Mouse (Mus musculus) liver, adult 10 weeks (tissue): Measurements from ENCODE around the gene Pear1. TPM values are rescaled to one million over a fixed set of nuclear protein-coding genes. Genes with fewer than 3 reads are reported as not detected.

Experiments used
- polyA plus RNA-seq: library from polyadenylated mRNA; stranded (reverse); fragments of 350-450 nt; fragmentation: Illumina TruSeq; extraction: RNeasy Lipid Tissue Mini Kit (QIAGEN cat#74804); gene quantifications from one replicate; pipeline ENCODE4 v1.2.3, GENCODE M21; 2014; ENCODE audit warnings: low read depth, low replicate concordance

The Pear1 gene
- polyA plus RNA-seq = 0.34 TPM

DNA sequence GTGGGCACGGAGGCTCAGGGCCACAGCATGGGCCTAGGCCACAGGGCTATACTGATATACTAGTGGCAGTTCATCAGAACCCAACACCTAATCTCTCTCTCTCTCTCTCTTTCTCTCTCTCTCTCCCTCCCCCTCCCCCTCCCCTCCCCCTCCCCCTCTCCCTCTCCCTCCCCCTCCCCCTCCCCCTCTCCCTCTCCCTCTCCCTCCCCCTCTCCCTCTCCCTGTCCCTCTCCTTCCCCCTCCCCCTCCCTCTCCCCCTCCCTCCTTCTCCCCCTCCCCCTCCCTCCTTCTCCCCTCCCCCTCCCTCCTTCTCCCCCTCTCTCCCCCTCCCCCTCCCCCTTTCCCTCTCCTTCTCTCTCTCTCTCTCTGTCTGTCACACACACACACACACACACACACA lies at the start of gene Pear1:
Gene Pear1 (minus strand): TSS at position 101 of the 400 bp plus-strand sequence.

DNA sequence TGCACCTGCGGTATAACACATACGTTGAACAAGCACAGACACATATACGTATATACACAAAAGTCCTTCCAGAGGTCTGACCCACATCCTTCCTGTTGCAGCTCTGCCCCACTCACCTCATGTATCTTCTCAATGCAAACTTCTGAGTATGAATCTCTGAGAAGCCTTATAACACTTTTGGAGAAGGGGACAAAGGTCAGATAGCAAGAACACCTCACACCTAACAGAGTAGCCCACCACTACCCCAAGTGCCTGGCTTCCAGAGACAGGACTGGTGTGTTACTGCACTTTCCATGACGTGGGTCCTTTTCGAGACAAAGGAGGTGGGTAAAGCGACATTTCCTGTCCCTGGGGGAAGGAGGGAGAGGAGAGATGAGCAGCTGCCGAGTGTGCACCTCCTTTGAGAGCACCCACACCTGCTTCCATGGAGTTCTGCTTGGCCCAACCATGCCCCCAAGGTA lies 22.6 kb upstream of the Pear1 start, which contains the start of gene Sh2d2a:
Gene Sh2d2a (plus strand): TSS at position 106 of the 461 bp plus-strand sequence.

DNA sequence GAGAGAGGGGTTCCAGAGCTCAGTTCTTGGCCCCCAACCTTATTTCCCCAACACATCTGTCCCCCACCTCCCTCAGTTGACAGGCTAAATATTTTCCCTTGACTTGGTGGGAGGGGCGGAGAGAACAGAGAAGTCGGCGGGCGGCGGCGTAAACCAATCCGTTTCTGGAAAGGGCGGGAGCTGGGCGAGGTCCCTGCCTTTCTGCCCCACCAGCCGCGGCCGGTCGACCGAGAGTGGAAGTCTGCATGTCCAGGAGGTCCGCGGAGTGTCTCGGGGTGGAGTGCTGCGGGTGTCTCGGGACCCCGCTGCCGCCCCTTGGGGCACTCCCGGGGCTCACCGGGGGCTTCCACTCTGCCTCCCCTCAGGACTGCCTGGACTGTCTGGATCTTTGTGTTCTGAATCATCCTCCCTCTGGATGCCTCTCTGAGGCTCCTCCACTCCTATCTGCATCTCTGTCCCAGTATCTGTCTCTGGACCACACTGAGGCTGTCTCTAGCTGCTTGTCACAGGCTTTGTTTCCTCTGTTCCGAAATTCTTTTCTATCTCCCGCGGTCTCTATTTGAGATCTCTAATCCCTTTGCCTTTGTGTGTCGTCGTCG lies 27.3 kb downstream of the Pear1 start, which contains the start of gene Insrr:
Gene Insrr (plus strand): TSS at position 216 of the 599 bp plus-strand sequence.

DNA sequence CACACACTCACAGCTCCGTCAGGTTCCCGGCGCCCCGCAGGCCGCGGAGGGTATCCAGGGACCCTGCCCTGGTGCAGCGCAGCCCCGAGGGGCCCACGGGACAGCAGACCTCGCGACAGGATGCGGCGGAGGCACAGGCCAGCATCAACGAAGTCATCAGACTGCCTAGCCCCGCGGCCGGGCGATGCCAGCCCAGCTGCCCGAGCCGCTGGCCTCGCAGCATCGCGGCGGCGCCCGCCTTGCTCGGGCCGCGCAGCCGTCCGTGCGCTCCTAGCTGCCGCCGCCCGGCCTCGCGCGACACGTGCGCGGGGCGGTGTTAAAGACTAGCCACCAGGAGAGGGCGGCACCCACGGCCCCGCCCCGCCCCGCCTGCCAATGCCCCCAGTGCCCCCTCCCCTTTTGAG lies 29.2 kb downstream of the Pear1 start, which contains the start of gene Ntrk1:
Gene Ntrk1 (minus strand): TSS at position 241 of the 404 bp plus-strand sequence.

DNA sequence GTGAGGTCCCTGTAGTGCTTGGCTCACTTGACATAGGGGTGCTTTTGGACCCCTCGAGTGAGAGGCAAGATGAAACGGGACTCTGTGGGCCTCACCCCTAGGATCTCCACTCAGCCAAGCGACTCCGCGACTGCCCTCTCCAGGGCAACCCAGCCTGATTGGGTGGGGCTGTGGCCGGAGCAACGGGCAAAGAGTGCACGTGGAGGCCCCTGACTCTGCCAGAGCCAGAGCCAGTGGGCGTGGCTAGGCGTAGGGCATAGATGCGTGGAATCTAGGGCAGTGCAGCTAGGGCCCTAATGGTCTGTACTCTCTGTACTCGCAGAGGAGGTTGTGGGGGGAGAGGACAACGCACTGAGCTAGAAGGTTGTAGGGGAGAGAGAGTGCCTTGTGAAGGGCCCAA lies 75.7 kb downstream of the Pear1 start, which contains the start of gene Lrrc71:
Gene Lrrc71 (minus strand): TSS at position 195 of the 400 bp plus-strand sequence.

Other genes starting within 250 kb of the Pear1 start
- gene Arhgef11, start 206.7 kb downstream of the Pear1 start, polyA plus RNA-seq = 6.9 TPM
- gene Lrrc71, start 75.7 kb downstream of the Pear1 start, polyA plus RNA-seq = not detected
- not detected for gene Ntrk1, start 29.1 kb downstream of the Pear1 start, polyA plus RNA-seq
- not detected for gene Insrr, start 27.4 kb downstream of the Pear1 start, polyA plus RNA-seq
- 0.11 TPM for gene Sh2d2a, start 22.4 kb upstream of the Pear1 start, polyA plus RNA-seq
- gene Prcc, start 61.3 kb upstream of the Pear1 start, polyA plus RNA-seq = 4.8 TPM
- gene Hdgf, start 82.0 kb upstream of the Pear1 start, polyA plus RNA-seq = 103 TPM
- gene Mrpl24, start 95.2 kb upstream of the Pear1 start, polyA plus RNA-seq = 61.1 TPM
- 14.9 TPM for gene Isg20l2, start 106.0 kb upstream of the Pear1 start, polyA plus RNA-seq
- gene Rrnad1, start 106.4 kb upstream of the Pear1 start, polyA plus RNA-seq = 3.7 TPM
- not detected for gene Crabp2, start 124.4 kb upstream of the Pear1 start, polyA plus RNA-seq
- 0.90 TPM for gene Nes, start 146.8 kb upstream of the Pear1 start, polyA plus RNA-seq
- not detected for gene Bcan, start 175.9 kb upstream of the Pear1 start, polyA plus RNA-seq
- not detected for gene Hapln2, start 203.3 kb upstream of the Pear1 start, polyA plus RNA-seq
- gene Gpatch4, start 218.8 kb upstream of the Pear1 start, polyA plus RNA-seq = 5.2 TPM
- 31.1 TPM for gene Naxe, start 234.2 kb upstream of the Pear1 start, polyA plus RNA-seq